Mouse (Mus musculus): Measurements from ENCODE around the gene 2700081O15Rik. TPM values are rescaled to one million over a fixed set of nuclear protein-coding genes. Genes with fewer than 3 reads are reported as not detected.
"Not testable (repeated sequence)": the region's sequence is repeated elsewhere in the genome, so short reads cannot be mapped to it uniquely, and the experiment has no call there.

2700081O15Rik gene
- total and polyA plus RNA-seq, 2 experiments: 1.7 to 2.9 TPM

- Histone ChIP-seq H3K36me3 (ENCODE audit: control insufficient read depth, insufficient read depth, low read length) (no peaks in the 10 kb centered on the region), H3K9ac (ENCODE audit: low read depth, low read length) (peak overlapping the region; percentile 85), H3K79me2 (ENCODE audit: control insufficient read depth, insufficient read depth, low read length) (peaks cover 2% of the 10 kb centered on the region; the same call in 1 of the 2 replicates), H3K27me3 (ENCODE audit: control insufficient read depth, insufficient read depth, low read length) (no peaks in the 10 kb centered on the region), H3K4me3 (ENCODE audit: insufficient read depth, low read depth, low read length) (peak overlapping the region; percentile 87), H3K4me1 (ENCODE audit: control insufficient read depth, insufficient read depth, low read length) (no peaks in the 10 kb centered on the region; the same call in 1 of the 2 replicates), H3K27ac (replicated peaks; ENCODE audit: insufficient read depth, low read depth, low read length) (0 out of 2 replicates have a peak overlapping the region, but pooled peaks have one; percentile 2)
- DNase-seq (ENCODE audit: extremely low read depth, low read depth, low spot score): no peak
- TF ChIP-seq CTCF (IDR thresholded peaks at IDR 0.05; ENCODE audit: low read depth, low read length): no peak
- no peak for TF ChIP-seq POLR2A (IDR thresholded peaks at IDR 0.05; ENCODE audit: extremely low read depth, insufficient read depth, low read length)
- 1% methylated on average over 59 of the region's 60 CpGs for WGBS
Measured at GRCm38 (mm10) chr19:7382248-7382902, 35.0 kb upstream of the 2700081O15Rik start.

GRCm38 (mm10) chr19:7382903-7383865, 34.2 kb upstream of the 2700081O15Rik start, which contains the start of gene Spindoc:
Gene Spindoc (minus strand): TSS chr19:7382994.
- no peak for TF ChIP-seq CTCF (IDR thresholded peaks at IDR 0.05; ENCODE audit: low read depth, low read length)
- peak; percentile 72 for TF ChIP-seq POLR2A (IDR thresholded peaks at IDR 0.05; ENCODE audit: extremely low read depth, insufficient read depth, low read length)
- WGBS: 5% methylated on average over 52 of the region's 52 CpGs
- Histone ChIP-seq H3K27ac (replicated peaks; ENCODE audit: insufficient read depth, low read depth, low read length) (0 out of 2 replicates have a peak within 1 kb of the TSS, but pooled peaks have one; percentile 2), H3K27me3 (ENCODE audit: control insufficient read depth, insufficient read depth, low read length) (no peaks in the 10 kb centered on the region), H3K4me3 (ENCODE audit: insufficient read depth, low read depth, low read length) (peak within 1 kb of the TSS; percentile 87), H3K36me3 (ENCODE audit: control insufficient read depth, insufficient read depth, low read length) (no peaks in the 10 kb centered on the region), H3K79me2 (ENCODE audit: control insufficient read depth, insufficient read depth, low read length) (peaks cover 2% of the 10 kb centered on the region; the same call in 1 of the 2 replicates), H3K4me1 (ENCODE audit: control insufficient read depth, insufficient read depth, low read length) (no peaks in the 10 kb centered on the region; the same call in 1 of the 2 replicates), H3K9ac (ENCODE audit: low read depth, low read length) (peak within 1 kb of the TSS; percentile 85)
- peak; percentile 71 for DNase-seq (ENCODE audit: extremely low read depth, low read depth, low spot score)

- Histone ChIP-seq H3K79me2 (ENCODE audit: control insufficient read depth, insufficient read depth, low read length) (no peaks in the 10 kb centered on the region), H3K36me3 (ENCODE audit: control insufficient read depth, insufficient read depth, low read length) (no peaks in the 10 kb centered on the region), H3K27ac (replicated peaks; ENCODE audit: insufficient read depth, low read depth, low read length) (no peak overlapping the region), H3K4me3 (ENCODE audit: insufficient read depth, low read depth, low read length) (no peak overlapping the region), H3K4me1 (ENCODE audit: control insufficient read depth, insufficient read depth, low read length) (no peaks in the 10 kb centered on the region; the same call in 1 of the 2 replicates), H3K9ac (ENCODE audit: low read depth, low read length) (no peak overlapping the region), H3K27me3 (ENCODE audit: control insufficient read depth, insufficient read depth, low read length) (no peaks in the 10 kb centered on the region)
- DNase-seq (ENCODE audit: extremely low read depth, low read depth, low spot score): no peak
- WGBS: 76% methylated on average over 2 of the region's 2 CpGs
- no peak for TF ChIP-seq POLR2A (IDR thresholded peaks at IDR 0.05; ENCODE audit: extremely low read depth, insufficient read depth, low read length)
- TF ChIP-seq CTCF (IDR thresholded peaks at IDR 0.05; ENCODE audit: low read depth, low read length): no peak
Measured at GRCm38 (mm10) chr19:7386042-7386441, 31.4 kb upstream of the 2700081O15Rik start.

- 84% methylated on average over 6 of the region's 6 CpGs for WGBS
- H3K36me3 ChIP-seq (ENCODE audit: control insufficient read depth, insufficient read depth, low read length): no peaks in the 10 kb centered on the region
- H3K79me2 ChIP-seq (ENCODE audit: control insufficient read depth, insufficient read depth, low read length): no peaks in the 10 kb centered on the region
- H3K27me3 ChIP-seq (ENCODE audit: control insufficient read depth, insufficient read depth, low read length): no peaks in the 10 kb centered on the region
- no peak overlapping the region for H3K4me3 ChIP-seq (ENCODE audit: insufficient read depth, low read depth, low read length)
- DNase-seq (ENCODE audit: extremely low read depth, low read depth, low spot score): no peak
- TF ChIP-seq POLR2A (IDR thresholded peaks at IDR 0.05; ENCODE audit: extremely low read depth, insufficient read depth, low read length): no peak
- no peak for TF ChIP-seq CTCF (IDR thresholded peaks at IDR 0.05; ENCODE audit: low read depth, low read length)
- H3K9ac ChIP-seq (ENCODE audit: low read depth, low read length): no peak overlapping the region
- H3K4me1 ChIP-seq (ENCODE audit: control insufficient read depth, insufficient read depth, low read length): no peaks in the 10 kb centered on the region
- H3K27ac ChIP-seq (replicated peaks; ENCODE audit: insufficient read depth, low read depth, low read length): no peak overlapping the region
Measured at GRCm38 (mm10) chr19:7388488-7388887, 28.9 kb upstream of the 2700081O15Rik start.

- H3K4me1 ChIP-seq (ENCODE audit: control insufficient read depth, insufficient read depth, low read length); DNase-seq (ENCODE audit: extremely low read depth, low read depth, low spot score); H3K27me3 ChIP-seq (ENCODE audit: control insufficient read depth, insufficient read depth, low read length); H3K9ac ChIP-seq (ENCODE audit: low read depth, low read length); H3K27ac ChIP-seq (replicated peaks; ENCODE audit: insufficient read depth, low read depth, low read length); H3K36me3 ChIP-seq (ENCODE audit: control insufficient read depth, insufficient read depth, low read length); H3K4me3 ChIP-seq (ENCODE audit: insufficient read depth, low read depth, low read length); H3K79me2 ChIP-seq (ENCODE audit: control insufficient read depth, insufficient read depth, low read length): not testable (repeated sequence)
- WGBS: 84% methylated on average over 10 of the region's 10 CpGs
Measured at GRCm38 (mm10) chr19:7396867-7397826, 20.3 kb upstream of the 2700081O15Rik start.

- not testable (repeated sequence) for H3K36me3 ChIP-seq (ENCODE audit: control insufficient read depth, insufficient read depth, low read length); H3K27me3 ChIP-seq (ENCODE audit: control insufficient read depth, insufficient read depth, low read length); H3K27ac ChIP-seq (replicated peaks; ENCODE audit: insufficient read depth, low read depth, low read length); H3K9ac ChIP-seq (ENCODE audit: low read depth, low read length); H3K4me1 ChIP-seq (ENCODE audit: control insufficient read depth, insufficient read depth, low read length); DNase-seq (ENCODE audit: extremely low read depth, low read depth, low spot score); H3K79me2 ChIP-seq (ENCODE audit: control insufficient read depth, insufficient read depth, low read length); H3K4me3 ChIP-seq (ENCODE audit: insufficient read depth, low read depth, low read length)
- 33% methylated on average over 24 of the region's 24 CpGs for WGBS
Measured at GRCm38 (mm10) chr19:7398898-7399297, 18.5 kb upstream of the 2700081O15Rik start.
